Mouse (Mus musculus) hematopoietic stem cell, adult 5-6 weeks (primary cell): ENCODE results near the gene Tpx2. TPM values are rescaled to one million over a fixed set of nuclear protein-coding genes. Genes with fewer than 3 reads are reported as not detected.

Experiments
- ATAC-seq, 2 experiments: fragments of 125-278 bp in 1 of 2; replicated peaks in 1 of 2; 2 replicates each; pipeline ENCODE4 v1.8.0; 2016 to 2017; ENCODE audit warnings: inconsistent platforms in 2 of 2, mild to moderate bottlenecking in 2 of 2, moderate number of reproducible peaks in 2 of 2, low read depth in 1 of 2, moderate TSS enrichment in 1 of 2; ENCODE audit not compliant: low FRiP score in 2 of 2, poor library complexity in 2 of 2, severe bottlenecking in 2 of 2, insufficient read depth in 1 of 2, low TSS enrichment in 1 of 2
- total RNA-seq: library from RNA; stranded (forward); fragments of 172-1452, 232-1000 nt; gene quantifications from 2 replicates; pipeline ENCODE4 v1.2.3, GENCODE M21; 2017

Tpx2 gene
- total RNA-seq: 68.1 and 113 TPM in 2 replicates

- ATAC-seq: peak; percentile 100
Measured at GRCm38 (mm10) chr2:152847815-152848302, at the start of gene Tpx2. Gene Tpx2 (plus strand): TSS chr2:152847964.

GRCm38 (mm10) chr2:152799954-152800761 is 47.6 kb upstream of the Tpx2 start:
- ATAC-seq: no peak

GRCm38 (mm10) chr2:152800762-152801113 is 47.0 kb upstream of the Tpx2 start:
- no peak for ATAC-seq

GRCm38 (mm10) chr2:152802303-152802702 is 45.5 kb upstream of the Tpx2 start:
- no peak for ATAC-seq

DNA sequence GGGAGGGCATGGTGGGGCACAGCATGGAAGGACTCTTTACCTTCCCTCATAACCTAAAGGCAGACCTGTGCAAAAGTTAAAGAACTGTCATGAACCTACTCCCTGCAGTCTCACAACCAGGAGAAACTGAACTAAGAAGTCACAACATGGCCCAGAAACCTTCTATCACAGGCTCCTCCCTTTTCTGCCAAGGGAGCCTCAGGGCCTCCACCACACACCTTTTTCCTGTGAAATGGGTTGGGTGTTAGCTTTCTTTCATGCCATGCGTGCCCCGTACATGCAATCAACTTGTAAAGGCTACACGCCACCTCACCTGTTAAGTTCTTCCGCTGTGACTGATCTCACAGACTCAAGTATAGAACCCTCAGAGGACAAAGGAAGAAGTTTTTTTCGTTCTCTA is 44.7 kb upstream of the Tpx2 start:
- ATAC-seq: no peak

- no peak for ATAC-seq
Measured at GRCm38 (mm10) chr2:152804408-152805110, 43.2 kb upstream of the Tpx2 start.

DNA sequence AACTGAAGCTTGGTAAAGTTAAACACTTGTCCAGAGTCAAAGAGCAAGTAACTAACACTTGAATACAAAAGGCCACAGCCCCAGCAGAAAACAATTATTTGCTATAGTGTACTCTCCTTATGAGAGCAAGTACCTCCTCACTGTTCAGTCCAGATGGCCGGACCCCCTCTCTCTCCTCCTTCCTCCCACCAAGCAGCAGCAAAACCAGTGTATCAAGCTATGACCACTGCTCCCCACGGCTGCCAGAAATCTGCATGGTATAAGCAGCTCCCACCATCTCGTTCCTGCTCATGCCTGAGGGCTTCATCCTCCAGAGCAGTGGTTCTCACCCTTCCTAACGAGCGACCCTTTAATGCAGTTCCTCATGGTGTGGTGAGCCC is 42.7 kb upstream of the Tpx2 start:
- ATAC-seq: no peak

DNA sequence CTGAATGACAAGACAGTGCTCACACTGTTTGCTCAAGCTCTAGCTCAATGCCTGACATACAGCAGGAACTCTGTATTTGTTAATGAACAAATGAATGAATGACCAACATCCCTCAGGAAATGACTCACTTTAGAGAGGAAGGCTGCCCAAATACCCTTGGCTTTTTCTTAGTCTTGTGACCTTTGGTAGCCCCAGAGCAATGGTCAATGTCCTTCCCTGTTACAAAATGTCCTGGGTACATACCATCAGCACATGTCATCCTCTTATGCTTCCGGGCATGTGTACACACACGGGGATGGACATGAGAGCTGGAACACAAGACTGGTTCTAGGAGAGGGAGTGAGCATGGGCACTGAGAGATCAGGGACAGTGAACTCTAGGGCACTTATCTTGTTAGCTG is 41.7 kb upstream of the Tpx2 start:
- ATAC-seq: no peak

DNA sequence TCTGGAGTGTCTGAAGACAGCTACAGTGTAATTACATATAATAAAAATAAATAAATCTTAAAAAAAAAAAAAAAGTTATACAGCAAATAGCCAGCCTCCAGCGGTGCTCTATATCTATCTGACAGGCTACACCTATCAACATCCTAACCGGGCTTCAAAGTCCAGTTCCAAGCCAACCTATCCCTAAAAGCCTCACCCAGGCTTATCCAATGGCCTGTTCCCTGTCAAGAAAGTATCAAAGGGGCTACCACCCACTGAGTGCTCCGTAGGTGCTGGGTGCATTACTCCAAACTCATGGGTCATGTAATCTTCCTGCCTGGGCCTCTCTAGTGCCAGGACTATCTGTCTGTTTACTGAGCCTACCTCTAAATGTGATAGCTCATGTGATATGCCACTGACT is 39.6 kb upstream of the Tpx2 start:
- ATAC-seq: no peak

DNA sequence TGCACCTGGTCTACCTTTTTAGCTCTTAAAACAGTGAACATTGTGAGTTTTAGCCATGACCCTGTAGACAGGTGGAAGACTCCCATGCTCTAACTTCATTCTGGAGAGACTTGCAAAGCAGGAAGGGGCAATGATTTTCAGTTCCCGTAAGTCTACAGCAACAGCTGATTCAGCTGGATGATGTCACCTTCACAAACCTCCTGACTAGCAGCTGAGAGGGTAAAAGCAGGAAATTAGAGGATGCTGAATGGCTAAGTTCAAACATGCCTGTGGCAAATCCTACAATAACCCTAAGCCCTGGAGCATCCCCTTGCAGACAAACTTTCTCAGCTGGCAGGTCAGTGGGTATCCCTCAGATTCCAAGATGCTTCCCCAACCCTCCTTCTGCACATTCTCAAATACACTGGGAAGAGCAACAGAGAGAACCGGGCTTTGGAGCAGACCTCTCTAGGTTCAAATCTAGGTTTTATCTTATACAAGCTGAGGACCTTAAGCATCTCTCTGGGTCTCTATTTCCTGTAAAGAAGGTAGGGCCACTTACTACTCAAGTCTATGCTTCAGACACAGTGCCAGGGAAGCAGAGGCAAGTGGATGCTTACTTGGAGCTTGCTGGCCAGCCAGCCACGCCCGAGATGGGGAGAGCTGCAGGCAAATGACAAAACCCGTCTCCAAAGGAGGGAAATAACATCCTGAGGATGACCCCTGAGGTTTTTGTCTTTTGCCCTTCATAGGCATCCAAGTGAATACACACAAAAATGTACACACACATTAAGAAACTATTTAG is 37.4 kb upstream of the Tpx2 start:
- ATAC-seq: no peak

GRCm38 (mm10) chr2:152811336-152812165 is 36.2 kb upstream of the Tpx2 start:
- no peak for ATAC-seq

DNA sequence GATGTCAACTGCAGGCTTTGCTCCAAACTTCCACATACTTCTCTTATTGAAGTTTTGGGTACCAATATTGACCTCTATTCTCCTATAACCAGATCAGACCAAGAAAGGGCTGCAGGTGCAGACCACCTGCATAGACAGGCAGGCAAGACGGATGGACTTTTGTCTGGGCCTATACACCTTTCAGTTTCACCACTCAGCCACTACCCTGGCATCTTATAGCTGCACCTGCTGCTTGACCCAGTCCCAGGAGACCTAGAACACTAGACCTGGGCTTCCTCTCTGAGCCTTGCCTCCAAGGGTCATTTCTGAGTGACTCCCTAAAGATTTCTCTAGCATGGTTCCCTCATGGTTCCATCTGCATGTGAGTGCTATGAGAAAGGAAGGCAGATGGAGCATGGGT is 34.5 kb upstream of the Tpx2 start:
- no peak for ATAC-seq

- ATAC-seq: no peak
Measured at GRCm38 (mm10) chr2:152814213-152814874, 33.4 kb upstream of the Tpx2 start.

DNA sequence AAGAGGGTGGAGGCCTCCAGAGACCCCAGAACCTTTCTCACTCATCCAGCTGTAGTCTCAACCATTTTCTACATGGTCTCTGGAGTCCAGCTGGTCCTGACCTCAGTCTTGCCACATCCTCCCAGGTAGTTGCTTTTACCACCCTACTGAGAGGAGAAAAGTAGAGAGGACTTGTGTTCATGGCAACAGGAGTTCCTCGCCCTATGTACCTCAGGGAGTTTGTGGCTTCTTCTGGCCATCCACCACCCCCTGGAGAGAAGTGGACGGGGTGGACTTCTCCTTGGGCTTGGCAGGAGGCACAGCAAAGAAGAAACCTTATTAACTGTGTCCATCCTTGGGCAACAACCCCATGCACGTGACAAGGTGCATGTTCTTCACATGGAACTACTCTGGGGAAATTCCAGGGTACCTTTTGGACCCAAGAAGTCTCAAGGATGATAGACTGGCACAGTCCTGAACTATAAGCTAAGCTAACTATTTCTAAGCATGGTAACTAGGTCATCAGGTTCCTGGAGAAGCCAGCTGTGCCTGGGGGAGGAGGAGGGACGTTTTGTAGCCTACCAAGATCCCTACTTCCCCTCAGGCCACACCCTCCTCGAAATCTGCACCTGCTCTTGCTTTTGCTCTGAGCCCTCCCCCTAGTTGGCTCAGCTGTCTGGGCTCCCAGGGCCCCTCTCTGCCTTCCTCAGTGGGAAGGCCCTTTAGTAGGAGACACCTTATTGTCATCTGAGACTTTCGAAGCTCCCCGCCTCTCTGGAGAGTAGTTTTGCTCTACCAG is 31.7 kb upstream of the Tpx2 start:
- peak in 1 of 2 experiments; percentile 30; a peak in 1 of 4 replicates for ATAC-seq

DNA sequence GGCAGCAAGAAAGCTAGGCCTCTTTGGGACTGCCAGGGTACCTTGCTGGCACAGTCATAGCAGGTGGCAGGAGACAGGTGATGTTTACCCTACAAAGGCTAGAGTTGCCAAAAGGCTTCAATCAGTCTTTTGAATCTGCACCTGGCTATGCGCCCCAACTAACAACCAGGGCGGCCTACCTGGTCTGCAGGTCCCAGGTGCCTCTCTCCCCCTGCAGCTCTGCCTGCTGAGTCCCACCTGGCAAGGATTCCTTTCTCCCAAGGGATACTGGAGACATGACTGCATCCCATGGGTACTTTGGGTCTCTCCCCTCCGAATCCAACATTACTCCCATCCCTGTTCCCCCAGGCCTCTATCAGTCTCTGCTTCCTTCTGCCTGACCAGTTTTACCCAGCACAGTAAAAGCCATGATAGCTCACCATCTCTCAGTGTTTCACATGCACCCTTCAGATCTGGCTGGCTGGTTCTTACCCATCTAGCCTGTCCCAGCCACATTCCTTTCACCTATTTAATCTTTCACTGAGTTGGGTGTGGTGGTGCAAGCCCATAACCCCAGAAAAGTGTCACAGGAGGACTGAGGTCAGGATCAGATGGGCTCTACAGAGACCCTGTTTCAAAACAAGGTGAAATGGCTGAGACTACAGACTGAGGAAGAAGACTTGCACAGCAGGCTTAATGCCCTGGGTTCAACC is 31.0 kb upstream of the Tpx2 start:
- ATAC-seq: no peak
